Mouse (Mus musculus) embryonic facial prominence, embryonic 13.5 days (tissue): ENCODE measurements around the gene Bod1l. TPM values are rescaled to one million over a fixed set of nuclear protein-coding genes. Genes with fewer than 3 reads are reported as not detected.

Source experiments
- ATAC-seq: fragments of 200-750 bp; cut with Nextera tagmentation; 2 replicates; pipeline ENCODE4 v1.8.0; 2017; ENCODE audit warnings: low read depth; ENCODE audit not compliant: insufficient number of reproducible peaks, insufficient read depth, low FRiP score, low TSS enrichment
- H3K27ac ChIP-seq: fragments of 300-500 bp; sonication (generic); 2 replicates; pipeline ENCODE4 v1.5.1; 2015; ENCODE audit warnings: moderate library complexity, mild to moderate bottlenecking, inconsistent platforms
- H3K27me3 ChIP-seq: fragments of 300-500 bp; sonication (generic); 2 replicates; pipeline ENCODE4 v1.6.1; 2015; ENCODE audit warnings: mild to moderate bottlenecking, inconsistent platforms
- H3K36me3 ChIP-seq: fragments of 300-500 bp; sonication (generic); 2 replicates; pipeline ENCODE4 v1.6.1; 2015; ENCODE audit warnings: mild to moderate bottlenecking, inconsistent platforms
- H3K4me1 ChIP-seq: fragments of 300-500 bp; sonication (generic); 2 replicates; pipeline ENCODE4 v1.6.1; 2015; ENCODE audit warnings: inconsistent platforms
- H3K4me2 ChIP-seq: fragments of 300-500 bp; sonication (generic); 2 replicates; pipeline ENCODE4 v1.6.1; 2015; ENCODE audit warnings: moderate library complexity, mild to moderate bottlenecking, inconsistent platforms
- H3K4me3 ChIP-seq: fragments of 300-500 bp; sonication (generic); 2 replicates; pipeline ENCODE4 v1.5.1; 2015; ENCODE audit warnings: mild to moderate bottlenecking, inconsistent platforms
- H3K9ac ChIP-seq: fragments of 300-500 bp; sonication (generic); 2 replicates; pipeline ENCODE4 v1.6.1; 2015; ENCODE audit warnings: mild to moderate bottlenecking, inconsistent platforms
- H3K9me3 ChIP-seq: fragments of 300-500 bp; sonication (generic); 2 replicates; pipeline ENCODE4 v1.6.1; 2016; ENCODE audit warnings: inconsistent platforms
- WGBS: fragments of 180-500 bp; shearing (Covaris S2); methylation state at CpG from one replicate; pipeline ENCODE4 v1.1.7; 2015; ENCODE audit warnings: mixed read lengths; 5-methylcytosine and 5-hydroxymethylcytosine counted together
- polyA plus RNA-seq: library from polyadenylated mRNA; unstranded; fragments of >200 nt; fragmentation: Nextera tagmentation; extraction: Ambion mirVana; gene quantifications from 2 replicates; pipeline ENCODE4 v1.2.1, GENCODE M21; 2015

The Bod1l gene
- polyA plus RNA-seq = 28.5 and 30.0 TPM in 2 replicates

GRCm38 (mm10) chr5:41844147-41844529 is at the start of gene Bod1l:
Gene Bod1l (minus strand): TSS chr5:41844315.
- WGBS = under 1% methylated on average over 38 of the region's 38 CpGs
- peaks cover 12% of the 10 kb centered on the region for H3K4me1 ChIP-seq
- H3K9me3 ChIP-seq = no peaks in the 10 kb centered on the region
- H3K27ac ChIP-seq = peak within 1 kb of the TSS; percentile 75
- ATAC-seq = peak; percentile 93
- peak within 1 kb of the TSS; percentile 98 for H3K9ac ChIP-seq
- no peaks in the 10 kb centered on the region for H3K27me3 ChIP-seq
- H3K4me3 ChIP-seq = peak within 1 kb of the TSS; percentile 100
- H3K36me3 ChIP-seq = no peaks in the 10 kb centered on the region
- peak within 1 kb of the TSS; percentile 81 for H3K4me2 ChIP-seq

- Histone ChIP-seq H3K4me3 (no peak overlapping the region), H3K9me3 (no peaks in the 10 kb centered on the region), H3K4me2 (no peak overlapping the region), H3K27ac (no peak overlapping the region), H3K27me3 (no peaks in the 10 kb centered on the region), H3K9ac (no peak overlapping the region), H3K4me1 (no peaks in the 10 kb centered on the region), H3K36me3 (no peaks in the 10 kb centered on the region)
- 70% methylated on average over 6 of the region's 6 CpGs for WGBS
- no peak for ATAC-seq
These were observed 49.2 kb upstream of the Bod1l start for GRCm38 (mm10) chr5:41893351-41893750.

- Histone ChIP-seq H3K4me2 (no peak overlapping the region), H3K4me3 (no peak overlapping the region), H3K36me3 (no peaks in the 10 kb centered on the region), H3K27me3 (no peaks in the 10 kb centered on the region), H3K9me3 (no peaks in the 10 kb centered on the region), H3K27ac (no peak overlapping the region), H3K9ac (no peak overlapping the region), H3K4me1 (no peaks in the 10 kb centered on the region)
- no peak for ATAC-seq
- 69% methylated on average over 5 of the region's 5 CpGs for WGBS
These were observed 46.8 kb upstream of the Bod1l start for GRCm38 (mm10) chr5:41890871-41891270.

GRCm38 (mm10) chr5:41889245-41889849 is 45.2 kb upstream of the Bod1l start:
- H3K4me1 ChIP-seq = no peaks in the 10 kb centered on the region
- no peak overlapping the region for H3K27ac ChIP-seq
- no peak overlapping the region for H3K4me2 ChIP-seq
- H3K4me3 ChIP-seq = no peak overlapping the region
- no peak overlapping the region for H3K9ac ChIP-seq
- no peaks in the 10 kb centered on the region for H3K36me3 ChIP-seq
- WGBS = 83% methylated on average over 8 of the region's 8 CpGs
- no peaks in the 10 kb centered on the region for H3K9me3 ChIP-seq
- ATAC-seq = no peak
- H3K27me3 ChIP-seq = no peaks in the 10 kb centered on the region; the same call in 1 of the 2 replicates

- H3K27ac ChIP-seq = no peak overlapping the region
- H3K36me3 ChIP-seq = no peaks in the 10 kb centered on the region
- no peaks in the 10 kb centered on the region for H3K4me1 ChIP-seq
- H3K27me3 ChIP-seq = peaks cover 4% of the 10 kb centered on the region
- no peaks in the 10 kb centered on the region for H3K9me3 ChIP-seq
- no peak overlapping the region for H3K9ac ChIP-seq
- ATAC-seq = no peak
- no peak overlapping the region for H3K4me3 ChIP-seq
- 67% methylated on average over 3 of the region's 3 CpGs for WGBS
- H3K4me2 ChIP-seq = no peak overlapping the region
These were observed 44.7 kb upstream of the Bod1l start for GRCm38 (mm10) chr5:41888834-41889233.

- Histone ChIP-seq H3K27ac (no peak overlapping the region), H3K27me3 (peaks cover 10% of the 10 kb centered on the region), H3K9me3 (no peaks in the 10 kb centered on the region), H3K4me3 (no peak overlapping the region), H3K4me2 (no peak overlapping the region), H3K4me1 (no peaks in the 10 kb centered on the region), H3K36me3 (no peaks in the 10 kb centered on the region), H3K9ac (no peak overlapping the region)
- WGBS = 11% methylated on average over 4 of the region's 4 CpGs
- no peak for ATAC-seq
These were observed 43.6 kb upstream of the Bod1l start for GRCm38 (mm10) chr5:41887738-41888137.

- Histone ChIP-seq H3K4me1 (no peaks in the 10 kb centered on the region), H3K27me3 (peaks cover 10% of the 10 kb centered on the region), H3K27ac (no peak overlapping the region), H3K36me3 (no peaks in the 10 kb centered on the region), H3K4me3 (no peak overlapping the region), H3K9ac (no peak overlapping the region), H3K9me3 (no peaks in the 10 kb centered on the region), H3K4me2 (no peak overlapping the region)
- 21% methylated on average over 12 of the region's 12 CpGs for WGBS
- no peak for ATAC-seq
These were observed 40.4 kb upstream of the Bod1l start for GRCm38 (mm10) chr5:41884563-41884962.

GRCm38 (mm10) chr5:41871164-41871563 is 27.0 kb upstream of the Bod1l start:
- no peak for ATAC-seq
- H3K4me2 ChIP-seq = no peak overlapping the region
- H3K36me3 ChIP-seq = no peaks in the 10 kb centered on the region
- H3K27ac ChIP-seq = no peak overlapping the region
- 0 out of 2 replicates have a peak, but pooled peaks cover 4% of the 10 kb centered on the region for H3K9me3 ChIP-seq
- no peaks in the 10 kb centered on the region for H3K27me3 ChIP-seq
- WGBS = 70% methylated on average over 2 of the region's 2 CpGs
- no peaks in the 10 kb centered on the region for H3K4me1 ChIP-seq
- H3K9ac ChIP-seq = no peak overlapping the region
- H3K4me3 ChIP-seq = no peak overlapping the region

GRCm38 (mm10) chr5:41855781-41856180 is 11.7 kb upstream of the Bod1l start:
- H3K9me3 ChIP-seq = no peaks in the 10 kb centered on the region
- H3K27ac ChIP-seq = no peak overlapping the region
- no peak for ATAC-seq
- H3K4me2 ChIP-seq = no peak overlapping the region
- 89% methylated on average over 2 of the region's 2 CpGs for WGBS
- no peaks in the 10 kb centered on the region for H3K4me1 ChIP-seq
- no peaks in the 10 kb centered on the region for H3K36me3 ChIP-seq
- H3K27me3 ChIP-seq = no peaks in the 10 kb centered on the region
- no peak overlapping the region for H3K9ac ChIP-seq
- no peak overlapping the region for H3K4me3 ChIP-seq

GRCm38 (mm10) chr5:41845558-41845937 is 1.4 kb upstream of the Bod1l start:
- Histone ChIP-seq H3K9me3 (no peaks in the 10 kb centered on the region), H3K27ac (no peak overlapping the region), H3K36me3 (no peaks in the 10 kb centered on the region), H3K4me3 (no peak overlapping the region), H3K9ac (no peak overlapping the region), H3K4me2 (peak overlapping the region; percentile 81), H3K4me1 (peaks cover 12% of the 10 kb centered on the region), H3K27me3 (no peaks in the 10 kb centered on the region)
- WGBS = 49% methylated on average over 2 of the region's 2 CpGs
- no peak for ATAC-seq

GRCm38 (mm10) chr5:41844820-41845557 is 874 bp upstream of the Bod1l start:
- WGBS = 19% methylated on average over 16 of the region's 16 CpGs
- no peak overlapping the region for H3K27ac ChIP-seq
- H3K4me1 ChIP-seq = peaks cover 12% of the 10 kb centered on the region
- ATAC-seq = no peak; the same call in 1 of the 2 replicates
- peak overlapping the region; percentile 81 for H3K4me2 ChIP-seq
- no peaks in the 10 kb centered on the region for H3K36me3 ChIP-seq
- H3K9me3 ChIP-seq = no peaks in the 10 kb centered on the region
- H3K9ac ChIP-seq = peak overlapping the region; percentile 54
- H3K27me3 ChIP-seq = no peaks in the 10 kb centered on the region
- H3K4me3 ChIP-seq = peak overlapping the region; percentile 100
